Mouse (Mus musculus) kidney, adult 2 months (tissue): ENCODE results near the gene Gm45711.

Experiments
- CTCF ChIP-seq: fragments of 200-500 bp; conservative IDR thresholded peaks from 2 replicates; pipeline ENCODE4 v1.5.1; 2011; ENCODE audit warnings: low read depth, mild to moderate bottlenecking, control low read depth, low read length, moderate library complexity, mixed read lengths; ENCODE audit not compliant: insufficient read depth, insufficient read length
- POLR2A ChIP-seq: fragments of 200-500 bp; IDR thresholded peaks from one replicate; pipeline ENCODE4 v1.6.1; 2011; ENCODE audit warnings: low read depth, low read length, control low read depth

DNA sequence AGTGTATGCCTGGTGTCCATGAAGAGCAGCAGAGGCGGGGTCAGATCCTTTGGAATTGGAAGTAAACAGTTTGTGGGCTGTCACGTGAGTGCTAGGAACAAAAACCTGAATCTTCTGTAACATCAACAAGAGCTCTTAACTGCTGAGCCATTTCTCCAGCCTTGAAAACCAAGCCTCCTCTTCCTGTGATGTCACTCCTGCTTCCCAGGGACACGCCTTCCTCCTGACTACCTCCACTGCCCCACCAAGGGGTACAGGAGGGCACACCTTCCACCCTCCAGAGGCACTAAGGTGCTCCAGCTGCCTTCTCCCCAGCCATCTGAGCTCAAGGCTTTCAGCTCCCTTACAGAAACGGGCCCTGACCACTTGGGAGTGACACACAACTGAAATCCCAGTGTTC, 63.3 kb downstream of the Gm45711 start:
- TF ChIP-seq CTCF (no peak), POLR2A (no peak)
